Mouse (Mus musculus) heart, postnatal 0 days (tissue): ENCODE data around the gene Calr.

Experiments used
- CTCF ChIP-seq: IDR thresholded peaks from 2 replicates; pipeline ENCODE4 v1.5.1; 2016; ENCODE audit warnings: antibody characterized with exemption, control low read depth, low read depth
- EP300 ChIP-seq: IDR thresholded peaks from 2 replicates; pipeline ENCODE4 v1.6.1; 2016; ENCODE audit warnings: antibody characterized with exemption, low read depth

DNA sequence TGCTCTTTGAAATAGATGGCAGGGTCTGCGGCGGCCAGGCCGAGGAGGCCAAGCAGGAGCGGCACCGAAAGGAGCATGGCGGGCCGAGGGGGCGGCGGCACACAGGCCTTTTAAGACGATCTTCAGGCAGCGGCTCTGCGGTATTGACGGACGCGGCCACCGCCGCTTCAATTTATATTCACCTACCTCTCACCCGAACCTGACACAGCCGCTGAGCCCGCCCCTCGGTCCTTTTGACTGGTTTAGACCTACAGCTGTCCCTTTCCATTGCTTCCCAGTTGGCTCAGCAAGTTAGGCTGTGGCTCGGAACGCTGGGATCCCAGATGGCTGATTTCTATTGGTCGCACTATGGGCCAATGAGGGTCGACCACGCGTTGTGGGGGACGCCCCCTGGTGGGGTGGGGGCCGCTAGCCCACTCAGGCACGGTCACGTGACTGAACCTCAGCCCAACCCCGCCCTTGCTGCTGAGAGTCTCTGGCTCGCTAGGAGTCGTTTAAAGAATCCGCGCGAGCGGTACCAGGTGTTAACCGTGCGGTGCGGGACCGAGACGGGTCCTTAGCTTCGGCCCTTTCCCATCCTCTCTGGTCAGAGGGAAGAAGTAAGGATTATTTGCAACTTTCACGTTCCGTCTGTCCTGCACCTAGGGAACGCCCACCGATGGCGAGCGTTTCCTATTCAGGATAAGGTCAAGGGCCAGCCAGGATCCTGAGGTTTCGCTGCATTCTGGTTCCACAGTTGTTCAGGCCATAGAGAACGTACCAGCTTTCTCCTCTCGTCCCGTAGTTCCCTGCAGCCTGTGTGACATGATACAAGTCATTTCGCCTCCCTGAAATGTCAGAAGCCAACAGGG lies at the start of gene Calr:
- TF ChIP-seq CTCF (peak; percentile 12), EP300 (peak; percentile 72; the same call in 1 of the 2 replicates)
